Mouse (Mus musculus) Muller cell, postnatal 12 days (primary cell): ENCODE data around the gene Ddo.

Experiments used
- DNase-seq: peaks from one replicate; pipeline ENCODE4 v3.0.0-alpha.2; 2015; ENCODE audit errors: inconsistent ontology term

The Ddo gene

GRCm38 (mm10) chr10:40716713-40717112 is 86.9 kb downstream of the Ddo start:
- DNase-seq: no peak

GRCm38 (mm10) chr10:40718362-40718761 is 88.6 kb downstream of the Ddo start:
- DNase-seq: no peak

- no peak for DNase-seq
Measured at GRCm38 (mm10) chr10:40719062-40719461, 89.3 kb downstream of the Ddo start.

- no peak for DNase-seq
Measured at GRCm38 (mm10) chr10:40720883-40721282, 91.1 kb downstream of the Ddo start.

- DNase-seq: no peak
Measured at GRCm38 (mm10) chr10:40724342-40724741, 94.5 kb downstream of the Ddo start.

- DNase-seq: no peak
Measured at GRCm38 (mm10) chr10:40725066-40725465, 95.3 kb downstream of the Ddo start.

- DNase-seq: no peak
Measured at GRCm38 (mm10) chr10:40725471-40725870, 95.7 kb downstream of the Ddo start.

GRCm38 (mm10) chr10:40726288-40726902 is 96.6 kb downstream of the Ddo start:
- no peak for DNase-seq

GRCm38 (mm10) chr10:40726989-40727388 is 97.2 kb downstream of the Ddo start:
- no peak for DNase-seq

GRCm38 (mm10) chr10:40730200-40730599 is 100.4 kb downstream of the Ddo start:
- peak; percentile 42 for DNase-seq
